Mouse (Mus musculus) heart, adult 2 months (tissue): ENCODE results near the gene Sox2.

Source experiments
- CTCF ChIP-seq: fragments of 200-600 bp; IDR thresholded peaks from 2 replicates; pipeline ENCODE4 v1.8.1; 2022; ENCODE audit warnings: antibody characterized with exemption, mild to moderate bottlenecking, moderate library complexity
- EP300 ChIP-seq: fragments of 200-500 bp; IDR thresholded peaks from 2 replicates; pipeline ENCODE4 v1.6.1; 2011; ENCODE audit warnings: low read depth, low read length, control low read depth; ENCODE audit not compliant: insufficient read depth
- POLR2A ChIP-seq: fragments of 200-500 bp; IDR thresholded peaks from 2 replicates; pipeline ENCODE4 v1.6.1; 2011; ENCODE audit warnings: mild to moderate bottlenecking, low read depth, low read length, control low read depth; ENCODE audit not compliant: insufficient read depth

- TF ChIP-seq CTCF = no peak
- no peak for TF ChIP-seq EP300
- no peak for TF ChIP-seq POLR2A
Observed at GRCm38 (mm10) chr3:34636958-34637357, 13.2 kb upstream of the Sox2 start.
